26 mouse cellular contexts compared by ENCODE assay signal in genomic region chr12:33358345-33358744, GRCm38 (mm10). TPM values are rescaled to one million over a fixed set of nuclear protein-coding genes. Genes with fewer than 3 reads are reported as not detected.
DNase-seq lines count a peak whose midpoint lies in the region; ATAC-seq and TF ChIP-seq lines count a peak whose summit lies in the region.
"Had no signal": no experiment of that assay in that cellular context is flagged by ENCODE, and none has a peak within 500 bp of the region (broad histone marks: within the 10 kb centered on the region; RNA-seq: fewer than 3 reads in every experiment).

No protein-coding gene starts in this region.

- no peak overlapping the region for H3K4me3 ChIP-seq in gastrocnemius, adult 2 months
- no peak overlapping the region for H3K4me3 ChIP-seq in lung, postnatal 0 days (ENCODE audit: low read depth, low read length)

- intact Hi-C loops in gastrocnemius, adult 2 months (cut with DNase I): no loop called here
- intact Hi-C loops in gastrocnemius, postnatal 36 days (cut with DNase I): no loop called here

- H3K9me3 ChIP-seq in lung, postnatal 0 days (ENCODE audit: low read length): no peaks in the 10 kb centered on the region
- H3K9me3 ChIP-seq: G1E had no signal

- no peak for TF ChIP-seq CTCF in gastrocnemius, adult 2 months (IDR thresholded peaks at IDR 0.05)
- TF ChIP-seq CTCF in lung, postnatal 0 days (IDR thresholded peaks at IDR 0.05): no peak

- no peak overlapping the region for H3K9ac ChIP-seq in lung, postnatal 0 days (replicated peaks; ENCODE audit: low read depth)

- peak; percentile 57 for DNase-seq in gastrocnemius, adult 18-20 months (ENCODE audit: low spot score)
- DNase-seq in gastrocnemius, postnatal 25 days: no peak
- DNase-seq in gastrocnemius, adult 2 months: peak; percentile 54
- no peak for DNase-seq in gastrocnemius, postnatal 36 days
- no peak for DNase-seq in lung, postnatal 0 days (ENCODE audit: low spot score)
- no peak for DNase-seq in lung, postnatal 36 days
- DNase-seq in skeletal muscle tissue, adult 2 months (ENCODE audit: low read depth, low spot score): peak; percentile 39
- no peak for DNase-seq in testis, postnatal 10 days (ENCODE audit: low spot score)
- DNase-seq: adrenal gland, adult 2 months; adrenal gland, adult 8-10 months; adrenal gland, postnatal 10 days; adrenal gland, postnatal 14 days; adrenal gland, postnatal 25 days; adrenal gland, postnatal 36 days; B cell, adult 2 months; cerebellum, adult 11 months; cerebellum, adult 11-12 months had no signal

- no peak for TF ChIP-seq EP300 in lung, postnatal 0 days (IDR thresholded peaks at IDR 0.05)

- 76% methylated on average over 10 of the region's 10 CpGs for WGBS in lung, postnatal 0 days

- no peaks in the 10 kb centered on the region for H3K27me3 ChIP-seq in lung, postnatal 0 days (replicated peaks; ENCODE audit: insufficient read depth, low read length)
- H3K27me3 ChIP-seq: CH12.LX, Patski had no signal

- H3K4me1 ChIP-seq in lung, postnatal 0 days (ENCODE audit: insufficient read depth, low read depth, low read length): no peaks in the 10 kb centered on the region

- H3K27ac ChIP-seq in gastrocnemius, adult 2 months: no peak overlapping the region
- no peak overlapping the region for H3K27ac ChIP-seq in lung, postnatal 0 days (ENCODE audit: low read length)

- H3K4me2 ChIP-seq in lung, postnatal 0 days (replicated peaks; ENCODE audit: low read depth, low read length): no peak overlapping the region

- peak; percentile 38; the same call in 1 of the 2 replicates for ATAC-seq in lung, postnatal 0 days
- ATAC-seq: activated CD4-positive, CD25-positive, alpha-beta regulatory T cell, adult 4 months; CD4-positive, CD25-positive, alpha-beta regulatory T cell, adult 4 months; Patski had no signal

- H3K36me3 ChIP-seq in lung, postnatal 0 days (ENCODE audit: insufficient read depth, low read length): peaks cover 12% of the 10 kb centered on the region; the same call in 1 of the 2 replicates

RNA-seq across cellular contexts. Expression of gene Efcab10, which starts 36.3 kb away (rescaled TPM):
- not detected for total RNA-seq in gastrocnemius, adult 18-20 months (2021)
- total RNA-seq in gastrocnemius, postnatal 25 days (2021): not detected
- not detected for total RNA-seq in gastrocnemius, adult 2 months (2021)
- total RNA-seq in gastrocnemius, postnatal 36 days (2021): not detected
- 17.0 and 17.7 TPM in 2 replicates for polyA plus RNA-seq in lung, postnatal 0 days (2015; fragmentation: Nextera tagmentation; extraction: Ambion mirVana)
- total RNA-seq: adrenal gland, postnatal 14 days; adrenal gland, postnatal 4 days; CH12.LX; ES-E14; G1E; MEL had no signal
- polyA plus RNA-seq: activated CD4-positive, CD25-positive, alpha-beta regulatory T cell, adult 4 months; adrenal gland, adult 2 months; C2C12; CD4-positive, CD25-positive, alpha-beta regulatory T cell, adult 4 months; G1E; Patski had no signal

Comparison
In these comparisons a context has a peak if more than half of its experiments do, and no peak if none do; other contexts are left out.
1. DNase-seq: peak in gastrocnemius, adult 18-20 months (single experiment), gastrocnemius, adult 2 months (single experiment) and skeletal muscle tissue, adult 2 months (single experiment); none in gastrocnemius, postnatal 25 days (single experiment), gastrocnemius, postnatal 36 days (0 of 2), lung, postnatal 0 days (single experiment), lung, postnatal 36 days (single experiment) and testis, postnatal 10 days (single experiment).